Mouse (Mus musculus): ENCODE results near the gene Pdcd4. TPM values are rescaled to one million over a fixed set of nuclear protein-coding genes. Genes with fewer than 3 reads are reported as not detected.
A peak's percentile ranks its signal among the peaks of the same experiment; 100 is the strongest.

Pdcd4 gene
- polyA plus RNA-seq, 1 experiment from 2014 or later = 60.4 TPM

GRCm38 (mm10) chr19:53893711-53894171 lies 1.7 kb downstream of the Pdcd4 start:
- Histone ChIP-seq H3K36me3 (no peaks in the 10 kb centered on the region), H3K9ac (no peak overlapping the region), H3K27ac (replicated peaks) (no peak overlapping the region), H3K27me3 (no peaks in the 10 kb centered on the region), H3K4me1 (replicated peaks) (no peaks in the 10 kb centered on the region), H3K9me3 (no peaks in the 10 kb centered on the region), H3K4me2 (no peak overlapping the region), H3K4me3 (no peak overlapping the region)
- no peak for ATAC-seq (ENCODE audit: low FRiP score, low read depth)
- WGBS = 64% methylated on average over 3 of the region's 3 CpGs

GRCm38 (mm10) chr19:53894538-53895121 lies 2.6 kb downstream of the Pdcd4 start:
- Histone ChIP-seq H3K36me3 (no peaks in the 10 kb centered on the region), H3K9me3 (no peaks in the 10 kb centered on the region), H3K27ac (replicated peaks) (no peak overlapping the region), H3K27me3 (no peaks in the 10 kb centered on the region), H3K4me2 (no peak overlapping the region), H3K4me1 (replicated peaks) (no peaks in the 10 kb centered on the region), H3K9ac (no peak overlapping the region), H3K4me3 (no peak overlapping the region)
- WGBS = 82% methylated on average over 12 of the region's 12 CpGs
- no peak for ATAC-seq (ENCODE audit: low FRiP score, low read depth)

GRCm38 (mm10) chr19:53898046-53898445 lies 6.0 kb downstream of the Pdcd4 start:
- H3K9me3 ChIP-seq = no peaks in the 10 kb centered on the region
- peaks cover 9% of the 10 kb centered on the region for H3K4me1 ChIP-seq (replicated peaks)
- H3K9ac ChIP-seq = no peak overlapping the region
- no peaks in the 10 kb centered on the region for H3K27me3 ChIP-seq
- ATAC-seq (ENCODE audit: low FRiP score, low read depth) = no peak
- H3K36me3 ChIP-seq = no peaks in the 10 kb centered on the region
- WGBS = 73% methylated on average over 5 of the region's 5 CpGs
- no peak overlapping the region for H3K4me2 ChIP-seq
- H3K4me3 ChIP-seq = no peak overlapping the region
- H3K27ac ChIP-seq (replicated peaks) = no peak overlapping the region

GRCm38 (mm10) chr19:53898498-53898897 lies 6.5 kb downstream of the Pdcd4 start:
- 79% methylated on average over 4 of the region's 4 CpGs for WGBS

GRCm38 (mm10) chr19:53898970-53899900 lies 7.2 kb downstream of the Pdcd4 start:
- Histone ChIP-seq H3K9me3 (no peaks in the 10 kb centered on the region), H3K36me3 (no peaks in the 10 kb centered on the region), H3K4me3 (no peak overlapping the region), H3K4me2 (no peak overlapping the region), H3K27me3 (no peaks in the 10 kb centered on the region), H3K27ac (replicated peaks) (no peak overlapping the region), H3K4me1 (replicated peaks) (peaks cover 9% of the 10 kb centered on the region), H3K9ac (no peak overlapping the region)
- ATAC-seq (ENCODE audit: low FRiP score, low read depth) = no peak
- WGBS = 87% methylated on average over 25 of the region's 25 CpGs

More at GRCm38 (mm10) chr19:53898498-53898897, 6.5 kb downstream of the Pdcd4 start:
- no peak overlapping the region for H3K27ac ChIP-seq (replicated peaks)
- H3K4me2 ChIP-seq = no peak overlapping the region
- H3K27me3 ChIP-seq = no peaks in the 10 kb centered on the region
- H3K9ac ChIP-seq = no peak overlapping the region
- H3K36me3 ChIP-seq = no peaks in the 10 kb centered on the region
- no peak overlapping the region for H3K4me3 ChIP-seq
- H3K4me1 ChIP-seq (replicated peaks) = peaks cover 9% of the 10 kb centered on the region
- no peak for ATAC-seq (ENCODE audit: low FRiP score, low read depth)
- no peaks in the 10 kb centered on the region for H3K9me3 ChIP-seq

- 90% methylated on average over 14 of the region's 14 CpGs for WGBS
- H3K36me3 ChIP-seq = no peaks in the 10 kb centered on the region
- no peak overlapping the region for H3K27ac ChIP-seq (replicated peaks)
- no peaks in the 10 kb centered on the region for H3K9me3 ChIP-seq
- H3K4me1 ChIP-seq (replicated peaks) = peaks cover 16% of the 10 kb centered on the region
- no peak for ATAC-seq (ENCODE audit: low FRiP score, low read depth)
- no peaks in the 10 kb centered on the region for H3K27me3 ChIP-seq
- no peak overlapping the region for H3K4me3 ChIP-seq
- H3K9ac ChIP-seq = no peak overlapping the region
- H3K4me2 ChIP-seq = no peak overlapping the region
These were observed 8.0 kb downstream of the Pdcd4 start for GRCm38 (mm10) chr19:53899941-53900610.

GRCm38 (mm10) chr19:53901931-53902738 lies 10.1 kb downstream of the Pdcd4 start:
- 64% methylated on average over 15 of the region's 15 CpGs for whole genome bisulfite sequencing
- H3K4me3 ChIP-seq = peak overlapping the region; percentile 78
- H3K4me1 ChIP-seq (replicated peaks) = peaks cover 26% of the 10 kb centered on the region
- H3K27ac ChIP-seq (replicated peaks) = peak overlapping the region; percentile 86
- no peaks in the 10 kb centered on the region for H3K27me3 ChIP-seq
- no peaks in the 10 kb centered on the region for H3K9me3 ChIP-seq
- H3K36me3 ChIP-seq = no peaks in the 10 kb centered on the region
- H3K4me2 ChIP-seq = peak overlapping the region; percentile 85
- no peak for ATAC-seq (ENCODE audit: low FRiP score, low read depth)
- H3K9ac ChIP-seq = peak overlapping the region; percentile 67

- no peaks in the 10 kb centered on the region for H3K27me3 ChIP-seq
- peak; percentile 98 for ATAC-seq (ENCODE audit: low FRiP score, low read depth)
- peak overlapping the region; percentile 71 for H3K9ac ChIP-seq
- peak overlapping the region; percentile 85 for H3K4me2 ChIP-seq
- no peaks in the 10 kb centered on the region for H3K9me3 ChIP-seq
- H3K36me3 ChIP-seq = no peaks in the 10 kb centered on the region
- H3K27ac ChIP-seq (replicated peaks) = peak overlapping the region; percentile 94
- peak overlapping the region; percentile 78 for H3K4me3 ChIP-seq
- peaks cover 26% of the 10 kb centered on the region for H3K4me1 ChIP-seq (replicated peaks)
- WGBS = under 1% methylated on average over 60 of the region's 61 CpGs
These were observed 10.9 kb downstream of the Pdcd4 start for GRCm38 (mm10) chr19:53902739-53903487.

GRCm38 (mm10) chr19:53903507-53904321 lies 11.7 kb downstream of the Pdcd4 start:
- under 1% methylated on average over 74 of the region's 83 CpGs for WGBS
- H3K4me1 ChIP-seq (replicated peaks) = peaks cover 31% of the 10 kb centered on the region
- peak overlapping the region; percentile 78 for H3K4me3 ChIP-seq
- no peaks in the 10 kb centered on the region for H3K36me3 ChIP-seq
- no peaks in the 10 kb centered on the region for H3K27me3 ChIP-seq
- no peaks in the 10 kb centered on the region for H3K9me3 ChIP-seq
- H3K27ac ChIP-seq (replicated peaks) = peak overlapping the region; percentile 94
- H3K4me2 ChIP-seq = peak overlapping the region; percentile 85
- peak overlapping the region; percentile 71 for H3K9ac ChIP-seq
- ATAC-seq (ENCODE audit: low FRiP score, low read depth) = peak; percentile 61

- peak overlapping the region; percentile 71; the same call in 1 of the 2 replicates for H3K9ac ChIP-seq
- WGBS = 64% methylated on average over 7 of the region's 7 CpGs
- H3K27me3 ChIP-seq = no peaks in the 10 kb centered on the region
- H3K4me1 ChIP-seq (replicated peaks) = peaks cover 31% of the 10 kb centered on the region
- peak overlapping the region; percentile 78 for H3K4me3 ChIP-seq
- H3K4me2 ChIP-seq = peak overlapping the region; percentile 85
- H3K36me3 ChIP-seq = peaks cover 9% of the 10 kb centered on the region
- no peaks in the 10 kb centered on the region for H3K9me3 ChIP-seq
- no peak for ATAC-seq (ENCODE audit: low FRiP score, low read depth)
- 0 out of 2 replicates have a peak overlapping the region, but pooled peaks have one; percentile 94 for H3K27ac ChIP-seq (replicated peaks)
These were observed 12.9 kb downstream of the Pdcd4 start for GRCm38 (mm10) chr19:53904833-53905480.
